Mouse (Mus musculus) spleen, postnatal 10 days (tissue): ENCODE measurements at regions not wholly inside any gene's neighbourhood (a gene's known extent, or its start where the extent isn't known, plus 50 kb on each side); places are given as distances from the start of the nearest gene placed in this dataset.

Source experiments
- DNase-seq, 2 experiments: peaks; one replicate each; pipeline ENCODE4 v3.0.0; 2021 to 2022; ENCODE audit warnings: low spot score in 2 of 2

DNA sequence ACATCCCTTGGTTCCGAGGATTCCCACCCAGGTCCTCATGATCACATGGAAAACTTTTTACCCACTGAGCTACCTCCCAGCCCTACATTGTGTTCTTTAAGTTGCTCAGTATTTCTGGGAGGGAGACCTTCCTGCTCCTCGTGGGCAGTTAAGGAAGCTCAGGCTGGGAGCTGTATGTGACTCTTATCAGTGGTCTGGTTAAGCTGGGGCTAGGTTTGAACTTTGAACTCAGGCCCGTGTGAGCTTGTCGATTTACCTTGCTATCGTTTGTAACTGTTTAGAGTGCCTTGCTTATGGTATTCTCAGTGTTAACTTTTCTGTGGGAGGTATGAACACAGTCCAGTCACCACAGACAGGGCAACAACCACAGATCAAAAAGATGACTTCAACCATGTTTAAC, 68.4 kb upstream of the Tpm1 start:
- no peak for DNase-seq

DNA sequence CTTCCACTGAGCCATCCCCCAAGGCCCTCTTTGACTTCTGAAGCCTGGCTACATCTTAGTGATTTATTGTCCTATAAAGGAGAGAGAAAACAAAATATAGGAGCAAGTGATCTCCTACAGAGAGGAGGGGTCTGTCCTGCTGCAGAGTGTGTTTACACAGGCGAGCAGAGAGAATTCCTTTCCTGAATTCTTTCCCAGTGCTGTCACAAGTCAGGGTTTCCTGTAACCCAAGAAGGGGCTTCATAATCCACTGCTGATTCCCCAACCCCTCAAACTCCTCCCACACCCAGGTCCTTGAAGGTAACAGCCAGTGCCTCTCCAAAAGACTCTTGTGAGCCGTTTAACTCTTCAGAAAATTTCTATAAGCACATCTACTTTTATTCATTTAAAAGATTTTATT, 66.8 kb upstream of the Tpm1 start:
- DNase-seq = no peak

DNA sequence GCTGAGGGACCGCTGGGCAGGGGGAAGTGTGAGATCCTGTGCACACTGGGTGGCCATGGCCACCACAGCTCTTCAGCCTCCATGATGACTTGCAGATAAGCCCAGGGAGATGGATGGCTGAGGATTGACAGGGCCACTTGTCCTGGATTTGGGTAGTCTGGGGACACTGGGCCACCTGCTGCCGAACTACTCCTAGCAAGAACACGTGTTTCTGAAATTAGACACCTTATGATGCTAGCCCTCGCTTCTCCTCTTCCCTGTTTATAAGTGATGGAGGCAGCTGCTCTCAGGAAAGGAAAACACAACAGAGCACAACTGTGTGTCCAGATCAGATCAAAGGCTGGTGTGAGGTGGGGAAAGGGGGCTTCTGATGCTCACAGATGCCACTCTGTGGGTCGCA, 64.9 kb upstream of the Tpm1 start:
- no peak for DNase-seq

DNA sequence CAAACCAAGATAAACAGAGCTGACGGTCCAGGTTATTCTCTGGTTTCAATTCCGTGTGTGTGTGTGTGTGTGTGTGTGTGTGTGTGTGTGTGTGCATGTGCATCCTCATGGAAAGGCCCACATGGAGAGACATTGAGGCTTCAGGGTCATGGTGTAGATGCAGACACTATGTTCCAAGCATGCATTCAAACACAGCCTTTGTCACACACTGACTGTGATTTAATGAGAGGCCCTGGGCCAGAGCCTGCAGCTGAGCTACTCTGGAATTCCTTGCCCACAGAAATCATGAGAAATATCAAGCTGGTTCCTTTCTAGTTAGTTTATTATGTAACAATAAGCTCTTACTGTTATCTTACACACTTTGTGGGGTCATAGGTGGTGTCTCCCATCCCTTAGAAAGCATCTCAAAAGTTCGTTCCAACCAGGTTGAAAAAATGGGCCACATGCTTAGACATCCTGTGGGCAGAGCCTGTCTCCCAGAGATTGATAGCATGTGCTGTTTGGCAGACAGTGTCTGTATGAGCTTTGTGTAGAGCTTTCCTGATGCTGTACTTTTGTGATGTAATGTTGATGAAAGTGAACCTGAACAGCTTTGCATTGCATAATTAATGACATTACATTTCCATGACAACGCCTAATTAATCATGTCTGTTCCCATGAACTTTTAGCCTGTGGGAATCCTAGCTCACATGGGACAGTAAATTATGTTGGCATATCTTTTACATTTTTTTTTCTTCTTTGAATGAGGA, 62.8 kb upstream of the Tpm1 start:
- no peak for DNase-seq

DNA sequence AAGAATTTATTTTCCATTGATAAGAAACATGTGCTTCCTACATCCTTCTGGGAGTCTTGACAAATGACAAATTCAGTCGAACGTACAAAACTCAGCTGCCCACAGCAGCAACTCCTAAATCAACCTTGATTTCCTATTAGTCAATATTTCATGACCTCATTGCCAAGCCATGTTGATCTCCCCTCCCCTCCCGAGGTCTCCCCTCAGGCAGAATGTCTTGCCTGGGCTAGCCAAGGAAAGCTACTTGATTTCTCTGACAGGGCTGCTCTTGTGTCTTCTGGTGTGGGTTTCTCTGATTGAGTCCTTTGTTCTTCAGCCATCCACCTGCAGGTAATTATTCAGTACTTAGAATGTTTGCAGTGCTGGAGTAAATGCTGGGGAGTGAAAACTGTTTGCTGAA, 58.7 kb upstream of the Tpm1 start:
- DNase-seq = no peak

DNA sequence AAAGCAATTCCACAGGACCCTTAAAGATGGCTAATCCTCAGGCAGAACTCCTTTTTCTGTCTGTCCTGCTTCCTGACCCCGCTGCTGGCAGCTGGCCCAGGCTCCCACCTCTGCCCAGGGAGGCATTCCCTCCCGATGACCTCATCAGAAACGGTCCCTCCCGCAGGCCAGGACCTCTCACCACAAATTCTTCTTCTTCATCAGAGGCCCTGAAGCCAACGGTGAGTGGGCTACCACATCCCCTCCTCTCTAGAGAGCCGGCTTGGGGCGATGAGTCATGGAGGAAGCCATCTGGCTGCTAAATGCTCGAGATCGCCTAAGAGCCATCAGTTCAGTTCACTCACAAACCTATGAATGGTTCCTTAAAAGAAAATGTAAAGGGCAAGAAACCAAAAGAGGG, 56.7 kb upstream of the Tpm1 start:
- no peak for DNase-seq

DNA sequence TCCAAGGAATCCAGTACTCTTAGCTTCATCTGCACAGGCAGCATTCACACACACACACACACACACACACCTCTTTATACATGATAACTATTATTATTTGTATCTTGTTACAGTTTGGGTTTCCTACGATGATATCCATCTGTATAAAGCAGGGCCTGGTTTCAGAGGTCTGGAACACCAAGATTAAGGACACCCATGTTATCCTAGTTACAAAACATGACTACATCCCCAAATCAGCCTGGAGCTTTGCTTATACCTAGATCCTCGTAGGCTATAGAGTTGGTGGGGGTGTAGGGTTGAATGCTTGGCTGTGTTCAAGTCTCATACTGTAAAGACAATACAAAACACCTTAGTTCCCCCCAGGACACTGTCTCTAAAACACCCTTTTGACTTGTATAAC, 56.0 kb upstream of the Tpm1 start:
- no peak for DNase-seq

DNA sequence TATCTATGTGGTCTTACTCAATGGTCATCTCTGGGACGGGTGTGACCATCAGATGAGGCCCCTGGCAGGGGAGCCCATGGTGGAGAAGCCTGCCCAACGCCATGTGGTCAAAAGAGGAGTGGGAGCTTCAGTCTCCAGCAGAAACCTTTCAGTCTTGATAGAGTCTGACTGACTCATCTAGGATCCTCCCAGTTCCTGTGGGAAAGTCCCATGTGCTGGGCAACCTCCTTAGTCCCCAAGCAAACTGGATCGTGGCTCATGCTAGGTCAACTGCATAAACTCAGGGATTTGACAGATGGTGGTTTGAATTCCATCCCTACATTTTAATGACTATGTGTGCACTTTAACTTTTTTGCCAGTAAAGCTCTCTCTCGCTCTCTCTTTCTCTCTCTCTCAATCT, 55.4 kb upstream of the Tpm1 start:
- DNase-seq = no peak

DNA sequence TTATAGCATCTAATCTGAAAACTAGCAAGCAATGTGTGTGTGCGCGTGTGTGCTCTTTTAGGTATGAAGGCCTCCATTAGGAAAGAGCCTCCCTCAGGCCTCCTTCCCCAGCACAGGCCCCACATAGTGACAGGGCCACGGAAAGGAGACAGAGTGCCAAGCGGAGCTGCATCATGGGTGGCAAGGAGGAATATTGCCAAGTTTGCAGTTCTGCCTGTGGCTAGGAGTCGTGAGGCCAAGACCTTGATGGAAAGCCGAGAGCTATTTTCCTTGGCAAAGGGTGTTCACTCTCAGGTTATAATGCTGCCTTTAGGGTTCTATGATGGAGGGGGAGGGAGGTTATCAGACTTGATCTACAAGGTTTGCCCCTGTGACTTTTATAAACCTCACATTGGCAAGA, 53.4 kb upstream of the Tpm1 start:
- DNase-seq = no peak

DNA sequence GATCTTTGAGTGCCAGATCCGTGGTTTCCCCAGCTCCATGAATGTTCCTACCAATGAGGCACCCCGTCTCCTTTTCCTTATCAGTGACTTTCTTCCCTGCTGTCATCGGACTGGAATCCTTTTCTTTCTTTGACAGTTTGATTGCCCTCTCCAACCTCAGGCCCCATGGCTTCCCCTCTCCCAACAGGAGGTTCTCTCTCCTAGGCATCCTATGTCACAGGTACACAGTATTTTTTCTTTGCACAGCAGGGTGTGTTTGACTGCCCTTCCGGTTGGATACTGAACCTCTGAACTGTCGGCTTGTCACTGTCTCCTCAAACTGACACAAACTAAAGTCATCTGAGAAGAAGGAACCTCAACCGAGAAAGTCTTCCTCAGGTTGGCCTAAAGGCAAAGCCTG, 50.3 kb upstream of the Tpm1 start:
- no peak for DNase-seq
